Mouse (Mus musculus) heart, postnatal 25 days (tissue): Measurements from ENCODE around the gene Metap1d. TPM values are rescaled to one million over a fixed set of nuclear protein-coding genes. Genes with fewer than 3 reads are reported as not detected.

Experiments used
- DNase-seq: peaks from one replicate; pipeline ENCODE4 v3.0.0; 2022; ENCODE audit warnings: low spot score
- intact Hi-C: fragments of 180-260 bp; cut with DNase I; formaldehyde crosslinking; loops from one replicate; pipeline ENCODE4 v1.15.1; 2025
- total RNA-seq, 2 experiments: library from RNA; stranded (reverse); gene quantifications; 2 replicates each; pipeline ENCODE4 v1.2.3; 2021

Gene Metap1d
- total RNA-seq, 2 experiments from 2014 or later: 45.8 to 47.9 TPM

GRCm38 (mm10) chr2:71471094-71471493, 18.0 kb downstream of the Metap1d start:
- no peak for DNase-seq
- intact Hi-C loops: no loop called here

- intact Hi-C loops: no loop called here
- DNase-seq: no peak
These were observed 20.8 kb downstream of the Metap1d start for GRCm38 (mm10) chr2:71473830-71474229.

GRCm38 (mm10) chr2:71474345-71474744, 21.3 kb downstream of the Metap1d start:
- intact Hi-C loops: no loop called here
- DNase-seq: no peak

GRCm38 (mm10) chr2:71475311-71475710, 22.2 kb downstream of the Metap1d start:
- DNase-seq: no peak
- intact Hi-C loops: no loop called here

- intact Hi-C loops: no loop called here
- DNase-seq: no peak
These were observed 22.7 kb downstream of the Metap1d start for GRCm38 (mm10) chr2:71475760-71476159.

- DNase-seq: no peak
- intact Hi-C loops: no loop called here
These were observed 24.7 kb downstream of the Metap1d start for GRCm38 (mm10) chr2:71477787-71478186.

GRCm38 (mm10) chr2:71479917-71480316, 26.8 kb downstream of the Metap1d start:
- intact Hi-C loops: no loop called here
- DNase-seq: no peak

- intact Hi-C loops: no loop called here
- no peak for DNase-seq
These were observed 28.7 kb downstream of the Metap1d start for GRCm38 (mm10) chr2:71481825-71482224.

- intact Hi-C loops: no loop called here
- DNase-seq: no peak
These were observed 30.1 kb downstream of the Metap1d start for GRCm38 (mm10) chr2:71483046-71483716.

GRCm38 (mm10) chr2:71483717-71484066, 30.6 kb downstream of the Metap1d start:
- no peak for DNase-seq
- intact Hi-C loops: no loop called here

- no peak for DNase-seq
- intact Hi-C loops: no loop called here
These were observed 38.2 kb downstream of the Metap1d start for GRCm38 (mm10) chr2:71491295-71491694.

GRCm38 (mm10) chr2:71493161-71493683, 40.1 kb downstream of the Metap1d start:
- DNase-seq: no peak
- intact Hi-C loops: no loop called here

GRCm38 (mm10) chr2:71494503-71494902, 41.4 kb downstream of the Metap1d start:
- no peak for DNase-seq
- intact Hi-C loops: no loop called here

GRCm38 (mm10) chr2:71494971-71495370, 41.9 kb downstream of the Metap1d start:
- no peak for DNase-seq
- intact Hi-C loops: no loop called here

GRCm38 (mm10) chr2:71497175-71497574, 44.1 kb downstream of the Metap1d start:
- DNase-seq: no peak
- intact Hi-C loops: no loop called here

- intact Hi-C loops: no loop called here
- DNase-seq: no peak
These were observed 46.5 kb downstream of the Metap1d start for GRCm38 (mm10) chr2:71499276-71500230.

- DNase-seq: no peak
- intact Hi-C loops: no loop called here
These were observed 51.8 kb downstream of the Metap1d start for GRCm38 (mm10) chr2:71504852-71505251.

- intact Hi-C loops: no loop called here
- DNase-seq: no peak
These were observed 58.1 kb downstream of the Metap1d start for GRCm38 (mm10) chr2:71511209-71511608.

GRCm38 (mm10) chr2:71512326-71512725, 59.2 kb downstream of the Metap1d start:
- DNase-seq: no peak
- intact Hi-C loops: no loop called here

GRCm38 (mm10) chr2:71516995-71517394, 63.9 kb downstream of the Metap1d start:
- DNase-seq: no peak
- intact Hi-C loops: no loop called here
